Comparison of ENCODE assay signal across 9 mouse cellular contexts in the genomic region with DNA sequence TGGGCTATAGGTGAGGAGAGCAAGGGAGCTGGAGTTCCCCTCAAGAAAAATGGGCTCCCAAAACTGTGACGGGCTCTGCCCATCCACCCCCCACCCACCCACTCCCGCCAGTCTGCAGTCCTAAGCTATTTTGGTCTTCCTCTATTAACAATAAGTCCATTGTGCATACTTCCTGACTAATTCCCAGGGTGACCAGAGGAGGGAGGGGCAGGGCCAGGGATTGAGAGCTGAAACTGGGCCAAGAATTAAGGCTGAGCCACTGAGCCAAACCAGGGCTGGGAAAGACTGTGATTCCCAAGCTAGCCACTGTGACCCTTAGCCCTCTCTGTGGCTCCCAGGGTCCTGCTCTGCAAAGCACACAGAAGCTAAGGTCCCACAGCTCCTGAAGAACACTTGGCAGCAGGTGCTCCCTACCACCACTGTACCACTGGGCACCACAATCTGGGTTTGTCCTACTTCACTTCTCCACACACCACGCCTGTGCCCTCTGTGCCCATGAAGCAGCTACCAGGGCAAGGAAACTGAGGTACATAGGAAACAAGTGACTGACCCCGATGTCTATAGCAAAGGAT.
DNase-seq lines count a peak whose midpoint lies in the region; ATAC-seq and TF ChIP-seq lines count a peak whose summit lies in the region.
"Had no signal": no experiment of that assay in that cellular context is flagged by ENCODE, and none has a peak within 500 bp of the region (broad histone marks: within the 10 kb centered on the region; RNA-seq: fewer than 3 reads in every experiment).

No protein-coding gene starts in this region.

- intact Hi-C loops in gastrocnemius, adult 2 months (cut with DNase I) = no loop called here

- peak overlapping the region; percentile 28; the same call in 1 of the 2 replicates for H3K4me3 ChIP-seq in gastrocnemius, adult 2 months
- no peak overlapping the region for H3K4me3 ChIP-seq in embryonic facial prominence, embryonic 15.5 days (replicated peaks)
- H3K4me3 ChIP-seq in intestine, embryonic 15.5 days (replicated peaks) = no peak overlapping the region
- no peak overlapping the region for H3K4me3 ChIP-seq in thymus, adult 2 months (ENCODE audit: control insufficient read depth, insufficient read depth, low read length)

- no peak for TF ChIP-seq POLR2A in thymus, adult 2 months (IDR thresholded peaks at IDR 0.05; ENCODE audit: control insufficient read depth, extremely low read depth, insufficient read depth, low read length, poor library complexity)

- no peaks in the 10 kb centered on the region for H3K9me3 ChIP-seq in embryonic facial prominence, embryonic 15.5 days (replicated peaks)
- H3K9me3 ChIP-seq in intestine, embryonic 15.5 days = no peaks in the 10 kb centered on the region

- peak overlapping the region; percentile 86 for H3K27ac ChIP-seq in gastrocnemius, adult 2 months
- H3K27ac ChIP-seq in embryonic facial prominence, embryonic 15.5 days (replicated peaks) = no peak overlapping the region
- no peak overlapping the region for H3K27ac ChIP-seq in intestine, embryonic 15.5 days
- H3K27ac ChIP-seq in thymus, adult 2 months (ENCODE audit: control insufficient read depth, insufficient read depth, low read length) = no peak overlapping the region
- H3K27ac ChIP-seq: liver, embryonic 14.5 days had no signal

- 0 out of 2 replicates have a peak, but pooled peaks have one; percentile 24 for ATAC-seq in embryonic facial prominence, embryonic 15.5 days (ENCODE audit: insufficient number of reproducible peaks, low FRiP score, low TSS enrichment, low read depth)
- peak; percentile 77 for ATAC-seq in intestine, embryonic 15.5 days
- ATAC-seq in megakaryocyte, adult 5-6 weeks (ENCODE audit: poor library complexity, severe bottlenecking) = no peak
- no peak for ATAC-seq in activated CD4-positive, CD25-positive, alpha-beta regulatory T cell, adult 4 months

- DNase-seq in gastrocnemius, adult 2 months = peak; percentile 50
- no peak for DNase-seq in gastrocnemius, postnatal 10 days
- peak; percentile 48 for DNase-seq in lung, postnatal 14 days
- DNase-seq in thymus, adult 2 months = no peak

- no peak overlapping the region for H3K9ac ChIP-seq in embryonic facial prominence, embryonic 15.5 days
- H3K9ac ChIP-seq in intestine, embryonic 15.5 days = no peak overlapping the region
- H3K9ac ChIP-seq: liver, embryonic 14.5 days had no signal

- peak; percentile 6; the same call in 1 of the 2 replicates for TF ChIP-seq CTCF in gastrocnemius, adult 2 months (IDR thresholded peaks at IDR 0.05)
- no peak for TF ChIP-seq CTCF in thymus, adult 2 months (IDR thresholded peaks at IDR 0.05; ENCODE audit: borderline replicate concordance, control insufficient read depth, extremely low read depth, insufficient read depth, low read length, poor library complexity)

- 51% methylated on average over 4 of the region's 4 CpGs for WGBS in embryonic facial prominence, embryonic 15.5 days
- 67% methylated on average over 4 of the region's 4 CpGs for WGBS in intestine, embryonic 15.5 days
- WGBS in thymus, adult 2 months = 91% methylated on average over 4 of the region's 4 CpGs

- no peaks in the 10 kb centered on the region for H3K36me3 ChIP-seq in embryonic facial prominence, embryonic 15.5 days
- no peaks in the 10 kb centered on the region for H3K36me3 ChIP-seq in intestine, embryonic 15.5 days
- no peaks in the 10 kb centered on the region for H3K36me3 ChIP-seq in thymus, adult 2 months (ENCODE audit: control insufficient read depth, insufficient read depth, low read length)

- no peaks in the 10 kb centered on the region for H3K27me3 ChIP-seq in embryonic facial prominence, embryonic 15.5 days
- H3K27me3 ChIP-seq in intestine, embryonic 15.5 days (replicated peaks) = no peaks in the 10 kb centered on the region
- H3K27me3 ChIP-seq in thymus, adult 2 months (ENCODE audit: control insufficient read depth, insufficient read depth, low read length) = no peaks in the 10 kb centered on the region

- peaks cover 6% of the 10 kb centered on the region; the same call in 1 of the 2 replicates for H3K4me1 ChIP-seq in embryonic facial prominence, embryonic 15.5 days
- H3K4me1 ChIP-seq in intestine, embryonic 15.5 days (replicated peaks) = no peaks in the 10 kb centered on the region
- no peaks in the 10 kb centered on the region; the same call in 1 of the 2 replicates for H3K4me1 ChIP-seq in thymus, adult 2 months (replicated peaks; ENCODE audit: control insufficient read depth, insufficient read depth, low read length)

- H3K4me2 ChIP-seq in embryonic facial prominence, embryonic 15.5 days (replicated peaks) = no peak overlapping the region
- no peak overlapping the region for H3K4me2 ChIP-seq in intestine, embryonic 15.5 days (replicated peaks)

Comparison
In these comparisons a context has a peak if more than half of its experiments do, and no peak if none do; other contexts are left out.
1. DNase-seq: peak in gastrocnemius, adult 2 months (single experiment) and lung, postnatal 14 days (single experiment); none in gastrocnemius, postnatal 10 days (single experiment) and thymus, adult 2 months (single experiment).
2. ATAC-seq: peak in embryonic facial prominence, embryonic 15.5 days (single experiment) and intestine, embryonic 15.5 days (single experiment); none in megakaryocyte, adult 5-6 weeks (single experiment) and activated CD4-positive, CD25-positive, alpha-beta regulatory T cell, adult 4 months (single experiment).